Mouse (Mus musculus): Measurements from ENCODE around the gene Ap2s1.

The Ap2s1 gene

DNA sequence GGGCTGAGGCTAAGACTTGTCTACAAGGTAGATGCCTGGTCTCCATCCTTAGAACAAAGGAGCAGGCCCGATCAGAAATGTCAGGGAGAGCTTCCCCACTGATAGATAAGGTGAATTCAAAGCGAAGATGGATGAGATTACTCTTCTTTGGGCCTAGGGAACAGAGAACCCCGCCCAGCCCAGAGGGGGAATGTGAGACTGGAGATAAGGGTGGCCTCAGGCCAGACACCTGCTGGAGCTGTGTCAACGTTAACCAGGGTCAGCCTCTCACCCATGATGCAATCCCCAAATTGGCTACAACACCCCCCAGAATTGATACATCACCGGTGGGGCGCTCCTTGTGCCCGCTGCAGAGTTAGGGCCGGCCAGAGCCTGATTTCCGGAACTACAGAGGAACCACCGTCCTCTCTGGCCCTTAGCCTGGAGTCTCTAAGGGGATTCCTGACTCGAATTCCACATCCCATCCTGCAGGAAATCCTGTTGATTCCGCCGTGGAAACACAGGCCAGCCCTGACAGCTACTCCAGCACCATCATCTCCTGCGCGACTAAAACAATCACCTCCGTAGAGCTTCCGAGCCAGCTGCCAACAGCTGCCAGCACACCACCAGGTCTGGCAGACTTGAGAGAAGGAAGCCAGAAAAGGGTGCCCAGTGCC lies 17.3 kb downstream of the Ap2s1 start:
- no peak for DNase-seq

GRCm38 (mm10) chr7:16758872-16759574 lies 20.8 kb downstream of the Ap2s1 start:
- DNase-seq, result no peak

GRCm38 (mm10) chr7:16760292-16760691 lies 22.1 kb downstream of the Ap2s1 start:
- no peak for DNase-seq

- DNase-seq, result no peak
Observed at GRCm38 (mm10) chr7:16761005-16761481, 22.8 kb downstream of the Ap2s1 start.

DNA sequence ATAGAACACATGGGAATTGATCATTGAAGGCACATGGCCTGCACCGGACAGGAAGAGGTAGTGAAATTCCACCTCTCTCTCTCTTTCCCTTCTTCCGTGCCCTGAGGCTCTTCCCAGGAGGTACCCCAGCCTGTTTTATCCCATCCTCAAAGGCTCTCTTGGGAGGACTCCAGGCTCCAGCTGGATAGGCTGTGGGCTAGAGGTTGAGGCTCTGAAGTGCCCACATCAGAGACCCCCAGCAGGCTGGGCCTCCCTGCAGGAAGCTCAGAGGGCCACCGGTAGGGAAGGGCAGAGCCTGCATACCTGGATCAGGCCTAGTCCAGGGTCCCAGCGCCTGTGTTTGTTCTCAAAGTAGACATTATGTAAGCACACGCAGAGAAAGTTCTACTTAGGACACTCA lies 23.4 kb downstream of the Ap2s1 start:
- no peak for DNase-seq

- DNase-seq, result no peak
Observed at GRCm38 (mm10) chr7:16763463-16764218, 25.4 kb downstream of the Ap2s1 start.

DNA sequence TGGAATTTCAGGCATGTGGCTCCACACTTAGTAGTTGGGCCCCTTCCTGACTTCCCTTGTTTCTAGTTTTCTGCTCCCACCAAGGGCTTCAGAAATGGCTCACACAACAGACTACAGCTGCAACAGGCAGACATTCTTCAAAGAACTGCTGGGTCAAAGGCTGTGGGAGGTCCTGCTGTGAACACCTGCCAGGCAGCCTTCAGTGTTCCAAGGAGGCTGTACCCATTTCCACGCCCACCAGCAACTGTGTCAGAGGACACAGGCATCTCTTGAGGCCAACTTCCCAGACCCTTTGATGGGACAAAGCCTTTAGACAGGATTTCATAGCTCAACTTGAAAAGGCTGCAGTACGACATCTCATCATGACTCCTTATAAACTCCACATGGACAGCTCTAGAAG lies 28.2 kb downstream of the Ap2s1 start:
- DNase-seq, result no peak

DNA sequence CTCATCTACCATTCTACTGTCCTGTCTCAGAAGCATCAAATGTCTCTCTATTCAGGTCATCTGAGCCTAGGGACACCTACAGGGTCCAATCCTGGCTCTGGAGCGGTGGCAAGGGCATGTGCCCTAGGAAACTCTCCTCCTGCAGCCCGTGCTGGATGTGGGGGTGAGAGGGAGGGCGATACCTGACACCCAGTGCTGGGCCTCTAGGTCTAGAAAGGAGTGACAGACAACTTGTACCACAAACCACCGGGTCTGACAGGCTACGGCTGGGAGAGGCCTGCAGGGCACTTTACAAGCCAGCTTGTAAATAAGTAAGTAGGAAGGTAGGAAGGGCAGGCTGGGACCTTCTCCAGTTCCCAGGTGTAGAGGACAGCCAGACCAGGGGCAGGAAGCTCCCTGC lies 37.7 kb downstream of the Ap2s1 start:
- DNase-seq, result no peak

- DNase-seq, result no peak
Observed at GRCm38 (mm10) chr7:16780076-16780475, 41.9 kb downstream of the Ap2s1 start.

DNA sequence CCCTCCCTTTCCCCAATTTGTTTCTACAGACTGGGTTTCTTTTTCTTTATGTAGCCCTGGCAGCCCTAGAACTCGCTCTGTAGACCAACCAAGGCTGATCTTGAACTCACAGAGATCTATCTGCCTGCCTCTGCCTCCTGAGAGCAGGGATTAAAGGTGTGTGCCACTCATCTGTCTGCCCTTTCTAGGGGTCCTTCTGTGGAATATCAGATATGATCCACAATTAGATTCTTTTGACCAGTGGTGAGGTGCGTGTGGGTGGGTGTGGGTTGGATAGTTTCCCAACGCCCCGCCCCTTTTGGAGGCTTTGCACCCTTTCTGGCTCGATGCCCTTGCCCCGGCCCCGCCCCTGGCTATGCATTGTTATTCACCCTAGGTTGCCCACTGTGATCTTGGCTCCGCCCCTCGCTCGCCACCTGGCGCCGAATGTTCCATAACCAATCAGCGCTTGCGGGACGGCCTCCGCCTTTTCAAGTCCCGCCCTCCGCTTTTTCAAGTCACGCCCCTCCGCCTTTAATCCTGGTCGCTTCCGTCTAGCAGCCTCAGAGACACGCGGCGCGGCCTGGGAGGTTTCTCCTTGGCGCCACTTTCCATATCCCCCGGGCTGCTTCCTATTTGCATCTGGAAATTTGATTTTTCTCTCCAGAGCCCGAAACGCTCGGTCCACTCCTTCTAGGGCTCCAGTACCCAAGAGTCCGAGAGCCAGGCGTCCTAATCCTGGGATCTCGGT lies 42.8 kb downstream of the Ap2s1 start, which contains the start of gene Slc1a5:
Gene Slc1a5 (plus strand): TSS at position 516 of the 730 bp plus-strand sequence.
- DNase-seq, result peak; percentile 63

DNA sequence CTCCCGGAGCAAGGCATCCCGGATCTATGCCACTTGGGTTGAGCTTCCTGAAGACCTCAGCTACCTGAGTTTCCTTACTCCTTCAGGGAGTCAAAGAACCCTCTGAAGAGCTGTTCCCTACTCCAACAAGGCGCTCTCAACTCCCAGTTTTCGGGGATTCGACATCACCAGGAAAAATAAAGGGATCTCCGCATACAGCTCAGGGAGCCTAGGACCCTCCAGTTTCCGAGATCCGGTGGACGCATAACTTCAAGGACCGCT lies 43.3 kb downstream of the Ap2s1 start:
- DNase-seq, result no peak

GRCm38 (mm10) chr7:16781816-16782554 lies 43.8 kb downstream of the Ap2s1 start:
- DNase-seq, result peak; percentile 14

DNA sequence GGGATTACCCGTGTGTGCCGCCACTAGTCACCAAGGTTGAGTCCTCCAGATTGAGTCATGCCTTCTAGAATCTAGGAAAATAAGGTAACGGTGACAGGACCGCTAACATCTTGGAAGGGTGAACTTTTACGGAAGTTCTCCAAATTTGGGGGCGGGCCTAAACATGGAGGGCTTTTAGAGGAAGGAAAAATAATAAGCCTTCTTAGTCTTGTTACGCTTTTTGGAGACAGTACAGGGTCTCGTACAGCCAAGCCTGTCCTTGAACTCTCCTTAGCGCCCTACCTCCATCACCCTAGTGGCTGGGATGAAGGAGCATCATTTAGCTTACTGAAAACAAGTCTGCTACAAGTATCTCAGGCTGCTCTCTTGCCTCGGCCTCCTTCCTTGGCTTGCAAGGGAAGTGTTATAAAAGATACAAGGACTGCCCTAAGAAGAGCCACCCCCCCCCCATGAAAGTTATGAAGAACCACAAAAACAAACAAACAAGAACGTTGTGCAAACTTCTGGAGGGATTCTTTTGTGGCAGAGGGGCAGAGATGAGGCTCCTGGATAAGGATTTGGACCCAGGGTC lies 44.4 kb downstream of the Ap2s1 start:
- DNase-seq, result no peak

DNA sequence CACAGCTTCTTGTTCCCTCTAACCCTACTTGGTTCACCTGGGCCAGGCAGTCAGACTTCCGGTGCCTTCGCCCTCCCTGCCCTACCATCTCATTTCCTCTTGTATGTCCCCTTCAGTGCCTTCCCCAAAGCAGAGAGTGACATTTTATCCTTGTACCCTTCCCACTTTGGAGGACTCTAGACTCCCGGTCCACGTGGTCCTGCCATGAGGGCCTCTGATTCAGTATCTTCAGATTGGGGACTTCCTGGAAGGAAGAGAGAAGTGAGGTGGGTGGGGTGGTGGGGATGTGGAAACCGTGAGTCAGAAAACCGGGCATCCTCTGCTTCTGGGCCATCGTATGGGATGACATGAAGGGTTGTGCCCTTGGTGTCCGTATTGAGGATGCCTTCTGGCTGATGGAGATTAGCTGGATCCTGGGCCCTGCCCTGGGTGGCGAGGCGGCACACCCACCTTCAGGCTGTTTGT lies 45.0 kb downstream of the Ap2s1 start:
- no peak for DNase-seq

DNA sequence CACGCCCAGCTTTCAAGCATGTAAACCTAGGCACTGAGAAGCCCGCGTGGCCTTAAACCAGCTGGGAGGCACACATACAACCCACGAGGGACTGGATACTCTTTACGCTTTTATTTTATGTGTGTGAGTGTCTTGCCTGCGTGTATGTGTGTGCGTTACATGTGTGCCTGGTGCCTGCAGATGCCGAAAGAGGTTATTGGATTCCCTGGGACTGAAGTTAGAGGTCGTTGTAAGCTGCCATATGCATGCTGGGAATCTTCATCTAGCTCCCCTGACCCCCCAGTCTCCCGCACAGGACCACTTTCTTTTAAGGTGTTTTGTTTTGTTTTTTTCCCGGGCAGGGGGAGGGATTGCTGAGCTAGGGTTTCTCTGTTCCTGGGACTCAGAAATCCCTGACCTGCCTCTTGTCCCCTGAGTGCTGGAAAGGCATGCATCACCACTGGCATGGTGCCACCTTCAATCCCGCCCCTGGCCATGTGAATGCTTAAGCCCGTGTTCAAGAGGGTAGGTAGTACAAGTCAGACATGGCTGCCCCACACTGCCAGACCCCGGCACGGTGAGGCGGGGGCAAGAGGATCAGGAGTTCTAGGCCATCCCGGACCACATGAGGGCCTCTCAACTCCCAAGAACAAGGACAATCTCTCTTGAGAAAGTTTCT lies 45.7 kb downstream of the Ap2s1 start:
- no peak for DNase-seq

DNA sequence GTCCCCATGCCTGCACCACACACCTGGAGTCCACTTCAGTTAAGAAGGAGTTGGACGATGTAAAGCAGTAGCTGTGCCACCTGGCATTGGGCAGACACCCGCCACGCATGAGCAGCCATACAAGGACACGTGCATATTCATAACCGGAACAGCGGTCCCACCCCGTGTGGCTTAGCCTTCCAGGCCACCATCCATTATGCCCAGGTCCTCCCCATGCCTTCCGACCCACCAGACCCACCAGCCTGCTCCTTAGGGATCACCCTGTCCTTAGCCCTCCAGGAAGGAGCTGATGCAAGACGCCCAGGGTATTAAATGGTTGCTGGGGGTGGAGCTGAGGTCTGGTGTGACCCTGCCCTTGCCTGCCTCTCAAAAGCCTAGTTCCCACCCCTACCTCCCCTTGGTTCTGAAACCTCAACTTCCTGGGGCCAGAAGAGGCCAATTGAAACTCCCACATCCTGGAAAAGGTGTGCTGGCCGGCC lies 46.3 kb downstream of the Ap2s1 start:
- DNase-seq, result no peak

DNA sequence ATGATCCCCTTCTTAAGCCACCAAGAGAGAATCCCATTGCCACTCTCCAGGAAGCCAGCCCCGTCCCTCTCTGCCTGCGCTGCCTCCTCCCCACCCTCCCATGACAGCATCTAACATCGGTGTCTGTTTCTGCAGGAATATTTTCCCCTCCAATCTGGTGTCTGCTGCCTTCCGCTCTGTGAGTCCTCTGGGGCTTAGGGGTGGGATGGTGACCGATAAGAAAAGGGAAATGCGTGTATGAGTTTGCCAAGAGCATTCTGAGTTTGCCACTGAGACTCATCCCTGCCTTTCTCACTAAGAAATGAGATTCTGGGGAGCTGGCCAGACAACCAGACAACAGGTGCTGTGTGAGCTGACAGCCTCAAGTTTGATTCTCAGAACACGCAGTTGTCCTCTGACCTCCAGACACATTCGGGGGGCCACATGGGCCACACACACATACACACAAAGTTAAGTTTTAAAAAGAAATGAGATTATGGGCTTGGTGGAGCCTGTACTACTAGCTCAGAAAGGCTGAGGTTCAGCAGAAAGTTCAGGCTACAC lies 47.4 kb downstream of the Ap2s1 start:
- DNase-seq, result no peak

GRCm38 (mm10) chr7:16792316-16792715 lies 54.1 kb downstream of the Ap2s1 start:
- no peak for DNase-seq

DNA sequence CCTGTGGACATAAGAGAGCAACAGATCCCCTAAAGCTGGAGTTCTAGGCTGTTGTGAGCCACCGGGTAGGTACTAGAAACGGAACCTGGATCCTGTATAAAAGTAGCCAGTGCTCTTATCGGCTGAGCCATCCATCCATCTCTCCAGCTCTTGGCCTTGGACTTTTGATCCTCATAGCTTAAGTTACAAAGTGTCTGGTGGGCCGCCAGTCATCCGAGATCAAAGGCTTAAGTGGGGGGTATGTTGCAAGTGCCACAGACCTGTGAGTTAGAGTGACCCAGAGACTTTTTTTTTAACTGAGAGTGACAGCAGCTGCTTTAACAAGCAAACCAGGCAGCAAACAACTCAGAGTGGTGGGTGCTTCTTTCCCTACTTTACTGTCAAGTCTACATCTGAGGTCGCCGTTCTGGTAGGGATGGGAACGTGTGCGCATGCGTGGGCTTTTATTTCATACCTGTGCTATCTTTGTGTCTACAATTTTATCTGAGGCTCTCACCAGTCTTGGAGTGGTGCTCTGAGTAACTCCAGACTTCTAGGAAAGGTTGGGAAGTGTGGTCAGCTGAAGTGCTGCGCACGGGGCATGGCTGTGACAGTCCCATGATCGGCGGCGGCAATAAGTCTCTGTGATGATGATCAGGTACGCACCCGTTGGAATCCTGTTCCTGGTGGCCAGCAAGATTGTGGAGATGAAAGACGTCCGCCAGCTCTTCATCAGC lies 55.0 kb downstream of the Ap2s1 start:
- DNase-seq, result no peak

- DNase-seq, result no peak
Observed at GRCm38 (mm10) chr7:16794886-16795285, 56.7 kb downstream of the Ap2s1 start.
